Mouse (Mus musculus): ENCODE data around the gene Cacna1a.
"Not testable (repeated sequence)": the region's sequence is repeated elsewhere in the genome, so short reads cannot be mapped to it uniquely, and the experiment has no call there.

Cacna1a gene

GRCm38 (mm10) chr8:84659936-84660818 is 271.9 kb downstream of the Cacna1a start:
- DNase-seq (ENCODE audit: low read depth, low spot score): peak; percentile 98

GRCm38 (mm10) chr8:84660819-84661457 is 272.7 kb downstream of the Cacna1a start:
- peak; percentile 94 for DNase-seq (ENCODE audit: low read depth, low spot score)

GRCm38 (mm10) chr8:84661458-84661871 is 273.2 kb downstream of the Cacna1a start:
- peak; percentile 92 for DNase-seq (ENCODE audit: low read depth, low spot score)

- DNase-seq (ENCODE audit: low read depth, low spot score): no peak
These were observed 273.8 kb downstream of the Cacna1a start for GRCm38 (mm10) chr8:84661961-84662571.

GRCm38 (mm10) chr8:84662581-84663065 is 274.4 kb downstream of the Cacna1a start, which contains the start of gene Ier2:
Gene Ier2, minus strand, starts transcription at chr8:84662852.
- DNase-seq (ENCODE audit: low read depth, low spot score): peak; percentile 97

- DNase-seq (ENCODE audit: low read depth, low spot score): peak; percentile 99
These were observed 275.5 kb downstream of the Cacna1a start for GRCm38 (mm10) chr8:84663483-84664327.

GRCm38 (mm10) chr8:84664566-84665384 is 276.5 kb downstream of the Cacna1a start:
- DNase-seq (ENCODE audit: low read depth, low spot score): peak; percentile 83

GRCm38 (mm10) chr8:84665385-84665893 is 277.2 kb downstream of the Cacna1a start:
- DNase-seq (ENCODE audit: low read depth, low spot score): peak; percentile 67

GRCm38 (mm10) chr8:84668081-84668480 is 279.8 kb downstream of the Cacna1a start:
- no peak for DNase-seq (ENCODE audit: low read depth, low spot score)

- DNase-seq (ENCODE audit: low read depth, low spot score): peak; percentile 64
These were observed 280.7 kb downstream of the Cacna1a start for GRCm38 (mm10) chr8:84668731-84669485.

- DNase-seq (ENCODE audit: low read depth, low spot score): not testable (repeated sequence)
These were observed 282.2 kb downstream of the Cacna1a start for GRCm38 (mm10) chr8:84670295-84671006.

- no peak for DNase-seq (ENCODE audit: low read depth, low spot score)
These were observed 289.1 kb downstream of the Cacna1a start for GRCm38 (mm10) chr8:84677305-84677704.

- peak; percentile 86 for DNase-seq (ENCODE audit: low read depth, low spot score)
These were observed 293.2 kb downstream of the Cacna1a start for GRCm38 (mm10) chr8:84681476-84681875.

- no peak for DNase-seq (ENCODE audit: low read depth, low spot score)
These were observed 294.0 kb downstream of the Cacna1a start for GRCm38 (mm10) chr8:84682257-84682656.

GRCm38 (mm10) chr8:84684537-84684936 is 296.3 kb downstream of the Cacna1a start:
- no peak for DNase-seq (ENCODE audit: low read depth, low spot score)

- peak; percentile 93 for DNase-seq (ENCODE audit: low read depth, low spot score)
These were observed 298.2 kb downstream of the Cacna1a start, which contains the start of gene Trmt1 for GRCm38 (mm10) chr8:84686191-84687002. Gene Trmt1, plus strand, starts transcription at chr8:84686307.

GRCm38 (mm10) chr8:84687003-84687704 is 298.9 kb downstream of the Cacna1a start:
- peak; percentile 91 for DNase-seq (ENCODE audit: low read depth, low spot score)

Data from R1 (cell line).